Mouse (Mus musculus) MEL (cell line): ENCODE data around the gene Tgif1. TPM values are rescaled to one million over a fixed set of nuclear protein-coding genes. Genes with fewer than 3 reads are reported as not detected.

Experiments used
- DNase-seq: peaks from one replicate; pipeline ENCODE4 v3.0.0; 2011; ENCODE audit warnings: low read depth, low spot score
- H3K27ac ChIP-seq: 2 replicates; pipeline ENCODE4 v1.5.1; 2012; ENCODE audit warnings: low read depth, mild to moderate bottlenecking, control low read depth, low read length, moderate library complexity; ENCODE audit not compliant: control insufficient read depth
- H3K27me3 ChIP-seq, 2 experiments: fragments of 150-350 bp in 1 of 2; sonication (generic) in 1 of 2; 2 replicates each; pipeline ENCODE4 v1.6.1; 2012; ENCODE audit warnings: low read length in 2 of 2, mild to moderate bottlenecking in 2 of 2, improper control_type of control experiment in 1 of 2, moderate library complexity in 1 of 2; ENCODE audit not compliant: insufficient read depth in 2 of 2, control insufficient read depth in 1 of 2
- H3K36me3 ChIP-seq, 2 experiments: 2 replicates each; pipeline ENCODE4 v1.6.1; 2012 to 2014; ENCODE audit warnings: low read length in 2 of 2, improper control_type of control experiment in 1 of 2, inconsistent platforms in 1 of 2, mild to moderate bottlenecking in 1 of 2; ENCODE audit not compliant: insufficient read depth in 2 of 2, control insufficient read depth in 1 of 2
- H3K4me1 ChIP-seq, 2 experiments: fragments of 150-350 bp in 1 of 2; sonication (generic) in 1 of 2; 2 replicates each; pipeline ENCODE4 v1.6.1; 2012; ENCODE audit warnings: low read length in 2 of 2, improper control_type of control experiment in 1 of 2, mild to moderate bottlenecking in 1 of 2; ENCODE audit not compliant: insufficient read depth in 2 of 2, control insufficient read depth in 1 of 2
- H3K4me3 ChIP-seq, 2 experiments: fragments of 150-350 bp in 1 of 2; sonication (generic) in 1 of 2; 2 replicates each; pipeline ENCODE4 v1.5.1; 2012; ENCODE audit warnings: low read depth in 2 of 2, low read length in 2 of 2, mild to moderate bottlenecking in 2 of 2, moderate library complexity in 2 of 2, control low read depth in 1 of 2, improper control_type of control experiment in 1 of 2; ENCODE audit not compliant: control insufficient read depth in 1 of 2, insufficient read depth in 1 of 2
- H3K79me2 ChIP-seq: 2 replicates; pipeline ENCODE4 v1.6.1; 2012; ENCODE audit warnings: mild to moderate bottlenecking, low read length, moderate library complexity; ENCODE audit not compliant: control insufficient read depth, poor library complexity, insufficient read depth
- H3K9ac ChIP-seq: 2 replicates; pipeline ENCODE4 v1.6.1; 2012; ENCODE audit warnings: low read depth, mild to moderate bottlenecking, control low read depth, low read length, moderate library complexity; ENCODE audit not compliant: control insufficient read depth, poor library complexity, severe bottlenecking
- H3K9me3 ChIP-seq: fragments of 150-350 bp; sonication (generic); replicated peaks from 2 replicates; pipeline ENCODE4 v1.6.1; 2012; ENCODE audit warnings: mild to moderate bottlenecking, low read length, improper control_type of control experiment, moderate library complexity; ENCODE audit not compliant: insufficient read depth
- CHD1 ChIP-seq: IDR thresholded peaks from 2 replicates; pipeline ENCODE4 v1.6.1; 2012; ENCODE audit warnings: low read depth, mild to moderate bottlenecking, inconsistent platforms, low read length, improper control_type of control experiment
- CHD2 ChIP-seq: IDR thresholded peaks from 2 replicates; pipeline ENCODE4 v1.6.1; 2011; ENCODE audit warnings: low read length, improper control_type of control experiment
- CTCF ChIP-seq, 3 experiments: IDR thresholded peaks in 2 of 3; conservative IDR thresholded peaks in 1 of 3; 2 replicates each; pipeline ENCODE4 v1.5.1; 2011 to 2012; ENCODE audit warnings: low read length in 3 of 3, low read depth in 2 of 3, mild to moderate bottlenecking in 2 of 3, improper control_type of control experiment in 1 of 3, inconsistent platforms in 1 of 3, mixed read lengths in 1 of 3, moderate library complexity in 1 of 3; ENCODE audit not compliant: control insufficient read depth in 1 of 3, insufficient read depth in 1 of 3, poor library complexity in 1 of 3, severe bottlenecking in 1 of 3
- ELF1 ChIP-seq: IDR thresholded peaks from 2 replicates; pipeline ENCODE4 v1.6.1; 2014; ENCODE audit warnings: low read depth, mild to moderate bottlenecking, inconsistent platforms, low read length, improper control_type of control experiment, moderate library complexity
- GABPA ChIP-seq: IDR thresholded peaks from 2 replicates; pipeline ENCODE4 v1.6.1; 2012; ENCODE audit warnings: low read depth, mild to moderate bottlenecking, inconsistent platforms, low read length, improper control_type of control experiment, moderate library complexity
- HCFC1 ChIP-seq: IDR thresholded peaks from 2 replicates; pipeline ENCODE4 v1.6.1; 2012; ENCODE audit warnings: low read depth, mild to moderate bottlenecking, inconsistent platforms, low read length, improper control_type of control experiment, moderate library complexity
- JUND ChIP-seq: IDR thresholded peaks from 2 replicates; pipeline ENCODE4 v1.6.1; 2011; ENCODE audit warnings: low read depth, mild to moderate bottlenecking, improper control_type of control experiment, low read length
- KAT2A ChIP-seq: conservative IDR thresholded peaks from 2 replicates; pipeline ENCODE4 v1.6.1; 2012; ENCODE audit warnings: low read depth, low read length, improper control_type of control experiment, inconsistent platforms
- MAFK ChIP-seq: IDR thresholded peaks from 2 replicates; pipeline ENCODE4 v1.6.1; 2011; ENCODE audit warnings: low read depth, mild to moderate bottlenecking, low read length, improper control_type of control experiment, borderline replicate concordance
- MAZ ChIP-seq: IDR thresholded peaks from 2 replicates; pipeline ENCODE4 v1.6.1; 2012; ENCODE audit warnings: low read depth, mild to moderate bottlenecking, inconsistent platforms, low read length, improper control_type of control experiment
- MXI1 ChIP-seq: IDR thresholded peaks from 2 replicates; pipeline ENCODE4 v1.6.1; 2011; ENCODE audit warnings: mild to moderate bottlenecking, low read depth, low read length, improper control_type of control experiment
- MYB ChIP-seq: IDR thresholded peaks from 2 replicates; pipeline ENCODE4 v1.6.1; 2011; ENCODE audit warnings: mild to moderate bottlenecking, low read depth, low read length, improper control_type of control experiment
- MYC ChIP-seq: IDR thresholded peaks from 2 replicates; pipeline ENCODE4 v1.6.1; 2011; ENCODE audit warnings: low read depth, mild to moderate bottlenecking, low read length, improper control_type of control experiment, moderate library complexity
- NELFE ChIP-seq: IDR thresholded peaks from 2 replicates; pipeline ENCODE4 v1.6.1; 2011; ENCODE audit warnings: low read depth, low read length, improper control_type of control experiment
- NRF1 ChIP-seq: IDR thresholded peaks from 2 replicates; pipeline ENCODE4 v1.6.1; 2014; ENCODE audit warnings: low read depth, mild to moderate bottlenecking, inconsistent platforms, low read length, improper control_type of control experiment, moderate library complexity; ENCODE audit not compliant: poor library complexity, insufficient read depth, severe bottlenecking
- RCOR1 ChIP-seq: IDR thresholded peaks from 2 replicates; pipeline ENCODE4 v1.6.1; 2012; ENCODE audit warnings: low read depth, mild to moderate bottlenecking, inconsistent platforms, low read length, improper control_type of control experiment
- TAL1 ChIP-seq: IDR thresholded peaks from 2 replicates; pipeline ENCODE4 v1.6.1; 2012; ENCODE audit warnings: mild to moderate bottlenecking, inconsistent platforms, low read length, moderate library complexity, mixed read lengths
- TBP ChIP-seq: IDR thresholded peaks from 2 replicates; pipeline ENCODE4 v1.8.0; 2011; ENCODE audit warnings: low read depth, low read length, improper control_type of control experiment
- ZNF384 ChIP-seq: IDR thresholded peaks from 2 replicates; pipeline ENCODE4 v1.6.1; 2012; ENCODE audit warnings: low read depth, mild to moderate bottlenecking, inconsistent platforms, low read length, improper control_type of control experiment
- polyA plus RNA-seq, 2 experiments: library from polyadenylated mRNA; stranded (reverse) in 1 of 2; unstranded in 1 of 2; fragments of >175 nt in 1 of 2; fragments of >200 nt in 1 of 2; gene quantifications; 2 replicates each; pipeline versions ENCODE4 v1.2.1 to v1.2.4; 2012; ENCODE audit warnings: low replicate concordance in 2 of 2, low read depth in 1 of 2; ENCODE audit not compliant: insufficient read length in 2 of 2, insufficient read depth in 1 of 2, missing spikeins in 1 of 2
- total RNA-seq: library from RNA; depleted of rRNA; stranded (reverse); fragments of 300-350 nt; gene quantifications from 2 replicates; pipeline ENCODE4 v1.2.3, GENCODE M21; 2012

Gene Tgif1
- total and polyA plus RNA-seq, 3 experiments = 9.1 to 29.5 TPM; not detected in 1

DNA sequence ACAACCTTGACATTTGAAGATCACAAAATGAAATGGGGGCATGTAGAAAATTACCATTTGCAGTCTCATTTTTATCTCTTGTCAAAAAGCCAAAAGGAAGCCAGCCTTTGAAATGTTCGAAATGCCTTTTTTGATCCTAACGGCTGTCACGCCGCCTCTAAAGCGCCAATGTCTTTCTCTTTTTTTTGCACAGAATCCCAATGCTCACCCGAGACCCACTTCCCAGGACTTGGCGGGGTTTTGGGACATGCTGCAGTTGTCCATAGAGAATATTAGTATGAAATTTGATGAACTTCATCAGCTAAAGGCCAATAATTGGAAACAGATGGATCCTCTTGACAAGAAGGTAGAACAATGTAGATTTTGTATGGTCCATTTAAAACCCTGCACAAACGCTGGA, 38.3 kb downstream of the Tgif1 start:
- no peak for DNase-seq
- Histone ChIP-seq H3K9me3 (no peaks in the 10 kb centered on the region), H3K36me3 (no peaks in the 10 kb centered on the region), H3K4me3 (no peak overlapping the region), H3K9ac (no peak overlapping the region), H3K4me1 (no peaks in the 10 kb centered on the region), H3K79me2 (no peaks in the 10 kb centered on the region), H3K27me3 (peaks cover 0 to 3% of the 10 kb centered on the region in 2 experiments; a peak in 2 of 4 replicates), H3K27ac (no peak overlapping the region)
- TF ChIP-seq TAL1 (no peak), ELF1 (no peak), MYC (no peak), CTCF (IDR thresholded peaks at IDR 0.05 in 2 of 3, conservative IDR thresholded peaks at IDR 0.05 in 1 of 3; ENCODE audit: control insufficient read depth in 1 of 3, insufficient read depth in 1 of 3, low read depth in 2 of 3, low read length in 3 of 3, poor library complexity in 1 of 3, severe bottlenecking in 1 of 3) (no peak), CHD2 (no peak), TBP (no peak), HCFC1 (no peak), CHD1 (no peak)

DNA sequence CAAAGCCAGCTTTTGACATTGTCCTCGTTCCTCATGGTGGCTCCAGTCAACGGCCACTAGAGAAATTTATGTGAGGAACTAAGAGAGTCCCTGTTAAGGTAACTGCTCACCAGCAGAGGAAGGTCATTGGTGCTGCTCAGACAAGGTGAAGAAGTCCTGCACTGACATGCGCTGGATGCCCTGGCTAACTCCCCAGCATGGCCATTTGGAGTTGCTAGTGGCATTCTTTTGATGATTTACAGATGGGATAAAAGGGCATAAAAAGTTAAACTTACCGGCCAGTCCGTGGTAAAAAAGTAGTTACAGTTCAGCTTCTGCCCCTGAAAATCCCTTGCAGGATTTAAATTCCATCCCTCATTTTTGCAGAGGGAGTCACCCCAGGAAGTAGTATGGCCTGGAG, 42.6 kb downstream of the Tgif1 start:
- H3K9ac ChIP-seq = no peak overlapping the region
- no peaks in the 10 kb centered on the region for H3K36me3 ChIP-seq
- H3K4me3 ChIP-seq = no peak overlapping the region
- H3K9me3 ChIP-seq = no peaks in the 10 kb centered on the region
- H3K4me1 ChIP-seq = no peaks in the 10 kb centered on the region
- H3K27ac ChIP-seq = no peak overlapping the region
- TF ChIP-seq JUND (no peak), GABPA (no peak), MYB (no peak), MXI1 (no peak), MAFK (no peak), ZNF384 (no peak), MAZ (no peak), NRF1 (no peak), KAT2A (no peak), MYC (no peak), RCOR1 (no peak), NELFE (no peak)
- H3K79me2 ChIP-seq = no peaks in the 10 kb centered on the region
- DNase-seq = no peak
- H3K27me3 ChIP-seq = no peaks in the 10 kb centered on the region; a peak in 1 of 4 replicates
